Mouse (Mus musculus) cerebellum, adult 18-20 months (tissue): ENCODE data around the gene Sergef.

ENCODE experiments used
- DNase-seq, 2 experiments: peaks; one replicate each; pipeline ENCODE4 v3.0.0; 2021

The Sergef gene

DNA sequence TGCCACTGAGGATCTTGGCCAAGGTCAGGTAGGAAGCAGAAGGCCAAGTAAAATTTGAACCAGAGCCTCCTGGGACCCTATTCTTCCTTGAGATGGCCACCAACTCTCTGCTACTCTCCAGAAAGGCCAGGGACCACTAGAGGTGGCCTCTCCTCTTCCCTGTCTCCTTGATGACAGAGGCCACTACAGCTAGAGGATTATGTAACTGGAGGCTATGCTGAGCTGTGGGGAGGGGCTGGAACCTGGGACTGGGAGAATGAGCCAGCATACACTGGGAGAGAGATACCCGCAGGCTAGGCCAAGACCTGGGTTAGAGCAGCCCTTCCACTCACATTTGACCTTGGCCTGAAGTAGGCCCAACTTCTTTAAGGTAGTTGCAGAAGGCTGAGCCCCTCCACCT is 239.9 kb downstream of the Sergef start:
- peak; percentile 48 to 59 for DNase-seq

DNA sequence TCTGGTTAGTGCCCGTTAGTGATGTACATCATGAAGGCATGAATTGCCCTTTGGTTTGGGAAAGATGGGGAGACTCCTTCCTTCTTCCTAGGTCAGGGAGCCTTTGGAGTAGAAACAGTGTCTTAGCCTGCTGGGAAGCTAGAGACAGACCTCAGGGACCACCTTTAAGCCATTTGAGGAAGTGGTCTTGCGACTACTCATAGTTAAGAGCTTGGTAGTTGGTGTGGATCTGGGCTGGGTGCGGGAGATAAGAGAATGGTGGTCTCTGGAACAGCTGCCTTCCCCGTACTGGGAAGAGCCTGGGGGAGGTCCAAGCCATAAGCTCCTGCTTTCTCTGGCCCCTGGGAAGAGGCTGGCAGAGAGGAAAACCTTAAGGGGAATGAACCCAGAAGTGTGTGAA is 241.0 kb downstream of the Sergef start:
- DNase-seq = peak in 1 of 2 experiments; percentile 16

DNA sequence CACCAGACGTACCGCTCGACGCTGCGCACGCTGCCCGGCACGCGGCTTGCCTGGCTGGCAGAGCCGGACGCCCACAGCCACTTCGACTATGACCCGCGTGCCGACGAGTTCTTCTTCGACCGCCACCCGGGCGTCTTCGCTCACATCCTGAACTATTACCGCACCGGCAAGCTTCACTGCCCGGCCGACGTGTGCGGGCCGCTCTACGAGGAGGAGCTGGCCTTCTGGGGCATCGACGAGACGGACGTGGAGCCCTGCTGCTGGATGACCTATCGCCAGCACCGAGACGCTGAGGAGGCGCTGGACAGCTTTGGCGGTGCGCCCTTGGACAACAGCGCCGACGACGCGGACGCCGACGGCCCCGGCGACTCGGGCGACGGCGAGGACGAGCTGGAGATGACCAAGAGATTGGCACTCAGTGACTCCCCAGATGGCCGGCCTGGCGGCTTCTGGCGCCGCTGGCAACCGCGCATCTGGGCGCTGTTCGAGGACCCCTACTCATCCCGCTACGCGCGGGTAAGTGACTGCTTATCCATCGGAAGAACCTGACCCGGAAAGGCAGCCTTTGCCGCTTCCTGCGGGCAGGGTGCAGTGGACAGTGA is 241.8 kb downstream of the Sergef start:
- peak; percentile 30 to 61 for DNase-seq

DNA sequence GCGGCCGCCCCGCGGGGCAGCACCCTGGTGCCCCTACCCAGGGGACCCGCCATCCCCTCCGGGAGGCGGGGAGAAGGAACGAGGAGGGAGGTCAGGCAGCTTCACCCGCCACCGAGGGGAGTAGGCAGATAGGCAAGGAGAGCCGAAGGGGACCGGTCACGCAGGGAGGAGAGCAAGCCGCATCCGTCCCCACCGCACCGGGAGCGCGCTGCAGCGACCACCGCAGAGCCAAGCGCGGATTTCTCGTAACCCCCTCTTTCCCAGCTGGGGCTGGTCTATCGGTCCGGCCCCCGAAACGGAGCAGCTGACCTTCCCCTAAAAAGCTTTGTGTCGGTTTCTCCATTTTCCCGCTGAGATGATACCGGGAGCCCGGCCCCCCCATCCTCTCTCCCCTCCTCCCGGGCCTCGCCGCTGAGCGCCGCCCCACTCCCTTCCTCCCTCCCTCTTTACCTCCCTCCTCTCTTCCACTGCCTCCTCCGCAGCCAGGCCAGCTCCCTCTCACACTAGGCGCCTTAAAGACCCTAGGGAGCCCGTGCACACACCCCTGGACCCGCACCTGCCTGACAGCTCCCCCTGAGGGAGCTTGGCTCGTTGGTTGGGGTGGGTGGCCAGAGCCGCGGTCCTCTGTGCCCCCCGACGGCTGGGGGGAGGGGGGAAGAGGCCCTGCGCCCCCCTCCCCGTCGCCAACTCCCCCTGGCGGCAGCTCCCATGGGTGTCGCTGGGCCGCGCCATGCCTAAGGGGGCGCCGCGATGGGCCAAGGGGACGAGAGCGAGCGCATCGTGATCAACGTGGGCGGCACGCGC is 242.5 kb downstream of the Sergef start:
- DNase-seq = peak; percentile 74

DNA sequence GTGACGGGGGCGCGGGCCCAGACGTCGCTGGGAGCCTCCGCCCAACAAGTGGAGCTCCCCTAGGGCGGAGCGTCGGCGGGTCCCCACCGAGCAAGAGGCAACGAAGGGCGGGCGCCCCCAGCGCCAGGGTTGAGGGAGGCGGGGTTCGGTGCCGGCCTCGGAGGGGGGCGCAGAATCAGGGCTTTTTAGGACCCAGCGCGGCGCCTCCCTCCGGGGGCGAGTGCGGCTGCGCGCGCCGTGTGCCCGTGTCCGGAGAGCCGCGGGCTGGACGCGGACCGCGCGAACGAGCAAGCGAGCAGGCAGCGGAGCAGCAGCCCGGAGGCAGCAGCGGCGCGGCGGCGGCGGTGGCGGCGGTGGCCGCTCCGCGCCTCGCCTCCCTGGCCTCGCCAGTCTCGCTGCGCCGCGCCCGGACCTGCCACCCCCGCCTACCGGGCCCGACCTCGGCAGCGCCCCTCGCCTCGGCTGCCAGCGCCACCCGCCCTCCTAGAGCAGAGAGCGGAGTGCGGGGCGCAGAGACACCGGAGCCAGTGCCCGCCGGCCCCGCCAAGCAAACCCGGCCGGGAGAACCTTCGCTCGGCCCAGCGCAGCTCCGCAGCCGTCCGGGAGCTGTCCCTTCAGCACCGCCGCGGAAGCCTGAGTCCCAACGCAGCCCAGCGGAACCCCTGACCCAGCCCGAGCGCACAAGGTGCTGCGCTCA is 243.2 kb downstream of the Sergef start, which contains the start of gene Kcnc1:
Gene Kcnc1, plus strand, starts transcription at position 267 of the 697 bp plus-strand sequence.
- DNase-seq = peak; percentile 87 to 93

DNA sequence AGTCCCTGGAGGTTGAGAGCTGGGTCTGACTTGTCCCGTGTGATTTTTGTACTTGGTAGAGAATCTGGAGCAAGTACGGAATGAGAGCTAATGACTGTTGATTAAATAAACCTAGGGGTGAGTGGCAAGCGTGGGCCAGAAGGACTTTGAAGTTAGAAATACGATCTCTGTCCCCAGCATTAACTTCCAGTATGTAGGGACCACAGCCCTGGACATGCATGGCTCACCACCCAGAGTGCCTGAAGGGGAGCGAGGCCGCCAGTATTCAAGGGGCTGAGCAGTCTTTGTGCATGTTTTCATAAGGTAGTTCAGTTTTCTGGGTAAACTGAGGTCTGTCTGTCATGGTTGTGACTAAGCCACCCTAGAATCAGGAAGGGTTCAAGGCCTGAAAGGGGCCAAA is 244.0 kb downstream of the Sergef start:
- peak; percentile 26 to 44 for DNase-seq

DNA sequence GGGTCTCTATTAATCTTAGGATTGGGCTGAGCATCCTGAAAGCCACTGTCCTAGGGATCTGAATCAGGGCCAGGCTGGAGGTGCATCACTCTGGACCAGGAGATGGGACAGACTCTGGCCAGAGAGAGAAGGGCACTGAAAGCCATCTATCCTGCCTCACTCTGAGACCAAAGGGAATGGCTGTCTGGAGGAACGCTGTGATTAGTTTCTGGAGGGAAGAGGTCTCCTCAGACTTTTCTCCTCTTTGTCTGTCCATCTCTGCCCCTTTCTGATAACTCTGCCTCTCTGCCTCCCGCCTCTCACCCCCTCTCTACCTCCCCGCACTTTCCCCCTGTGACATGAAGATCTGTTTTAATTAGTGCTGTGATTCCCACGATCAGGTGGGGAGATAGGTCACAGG is 244.7 kb downstream of the Sergef start:
- DNase-seq = peak; percentile 46

DNA sequence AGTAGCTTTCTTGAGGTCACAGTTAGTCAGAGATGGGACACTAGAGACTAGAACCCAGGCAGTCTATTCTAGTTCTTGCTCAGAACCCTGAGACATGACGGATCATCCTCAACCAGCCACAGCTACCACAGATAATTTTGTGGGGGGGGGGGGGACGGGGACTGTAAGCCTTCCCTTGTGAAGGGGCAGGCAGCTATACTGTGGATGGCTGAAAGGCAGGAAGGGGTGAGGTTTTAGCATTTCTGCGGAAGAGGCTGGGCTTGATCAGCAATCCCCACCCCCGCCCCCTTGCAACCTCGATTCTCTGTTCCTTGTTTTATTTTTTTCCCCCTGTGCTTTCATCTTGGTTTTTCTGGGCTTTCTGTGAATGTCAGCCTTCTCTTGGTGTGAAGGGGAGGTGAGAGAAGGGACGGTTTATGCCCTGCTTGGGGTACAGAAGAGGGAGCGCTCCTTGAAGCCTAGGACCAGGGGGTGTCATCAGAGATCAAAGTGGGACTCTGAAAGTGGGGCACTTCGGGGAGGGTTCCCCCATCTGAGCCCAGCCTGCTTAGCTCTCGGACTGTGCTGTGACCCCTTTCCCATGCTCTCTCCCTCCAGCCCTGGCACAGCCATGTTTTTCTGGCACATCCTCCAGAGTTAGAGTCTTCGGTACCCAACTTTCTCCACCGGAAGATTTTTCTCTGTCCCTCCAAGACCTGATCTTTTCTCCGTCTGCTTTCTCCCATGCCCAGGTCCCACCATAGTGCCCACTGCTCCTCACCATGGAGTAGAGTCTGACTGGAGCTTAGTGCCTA is 245.7 kb downstream of the Sergef start:
- DNase-seq = peak; percentile 30 to 42
